Mouse (Mus musculus): ENCODE measurements around the gene Ankfn1. TPM values are rescaled to one million over a fixed set of nuclear protein-coding genes. Genes with fewer than 3 reads are reported as not detected.

The Ankfn1 gene
- polyA plus RNA-seq, 1 experiment from 2014 or later: 6.5 TPM

- no peaks in the 10 kb centered on the region for H3K36me3 ChIP-seq (replicated peaks)
- no peak overlapping the region for H3K27ac ChIP-seq
- H3K4me3 ChIP-seq: no peak overlapping the region
- H3K27me3 ChIP-seq (replicated peaks): no peaks in the 10 kb centered on the region
- no peak overlapping the region for H3K4me2 ChIP-seq
- ATAC-seq (replicated peaks): no peak
- H3K9me3 ChIP-seq: no peaks in the 10 kb centered on the region
- no peak overlapping the region for H3K9ac ChIP-seq
- 87% methylated on average over 6 of the region's 6 CpGs for WGBS
- peaks cover 5% of the 10 kb centered on the region; the same call in 1 of the 2 replicates for H3K4me1 ChIP-seq
These were observed 328.5 kb downstream of the Ankfn1 start for GRCm38 (mm10) chr11:89448986-89449385.

DNA sequence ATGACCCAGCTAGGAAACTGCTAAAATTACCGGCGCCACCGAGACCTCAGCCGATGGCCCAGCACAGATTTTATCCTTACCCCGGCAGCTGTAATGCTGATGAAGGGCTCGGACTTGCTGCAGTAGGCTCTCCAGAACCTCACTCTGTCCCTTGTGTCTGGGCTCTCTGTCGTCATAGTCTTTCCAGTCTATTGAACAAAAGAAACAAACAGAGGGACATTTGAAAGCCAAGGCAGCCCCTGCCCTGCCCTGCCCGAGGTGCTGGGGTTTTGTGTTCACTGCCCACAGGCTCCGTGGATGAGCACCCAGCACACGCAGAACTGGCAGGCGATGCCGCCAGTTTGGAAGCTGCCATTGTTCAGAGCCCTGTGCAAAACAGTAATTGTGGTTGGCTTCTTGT, 330.0 kb downstream of the Ankfn1 start:
- Histone ChIP-seq H3K4me2 (no peak overlapping the region), H3K9me3 (no peaks in the 10 kb centered on the region), H3K4me1 (peaks cover under 1% of the 10 kb centered on the region; the same call in 1 of the 2 replicates), H3K36me3 (replicated peaks) (no peaks in the 10 kb centered on the region), H3K4me3 (no peak overlapping the region), H3K27me3 (replicated peaks) (no peaks in the 10 kb centered on the region), H3K27ac (no peak overlapping the region), H3K9ac (no peak overlapping the region)
- 58% methylated on average over 12 of the region's 12 CpGs for WGBS
- no peak for ATAC-seq (replicated peaks)

DNA sequence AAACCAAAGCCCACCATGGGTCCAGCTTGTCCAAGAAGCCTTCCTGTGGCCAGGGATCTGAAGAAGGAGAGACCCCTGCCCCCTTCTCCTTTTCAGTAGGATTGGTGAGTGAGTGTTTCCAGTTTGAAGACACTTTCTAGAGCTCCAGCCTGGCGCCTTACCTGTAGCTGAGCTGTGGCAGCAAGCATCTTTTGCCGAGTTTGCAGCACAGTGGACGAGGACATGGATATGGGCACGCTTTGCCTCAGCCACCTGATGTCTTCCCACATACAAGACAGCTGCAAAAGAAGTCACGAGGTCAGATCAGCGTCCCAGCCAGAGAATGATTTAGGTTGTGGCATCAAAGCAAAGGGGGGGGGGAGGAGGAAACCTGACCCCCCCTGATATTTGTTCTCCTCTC, 336.9 kb downstream of the Ankfn1 start:
- WGBS: 82% methylated on average over 6 of the region's 6 CpGs
- H3K4me1 ChIP-seq: no peaks in the 10 kb centered on the region
- no peak overlapping the region for H3K9ac ChIP-seq
- no peak overlapping the region for H3K27ac ChIP-seq
- no peaks in the 10 kb centered on the region for H3K27me3 ChIP-seq (replicated peaks)
- no peaks in the 10 kb centered on the region for H3K36me3 ChIP-seq (replicated peaks)
- no peak for ATAC-seq (replicated peaks)
- no peaks in the 10 kb centered on the region for H3K9me3 ChIP-seq
- no peak overlapping the region for H3K4me2 ChIP-seq
- no peak overlapping the region for H3K4me3 ChIP-seq

DNA sequence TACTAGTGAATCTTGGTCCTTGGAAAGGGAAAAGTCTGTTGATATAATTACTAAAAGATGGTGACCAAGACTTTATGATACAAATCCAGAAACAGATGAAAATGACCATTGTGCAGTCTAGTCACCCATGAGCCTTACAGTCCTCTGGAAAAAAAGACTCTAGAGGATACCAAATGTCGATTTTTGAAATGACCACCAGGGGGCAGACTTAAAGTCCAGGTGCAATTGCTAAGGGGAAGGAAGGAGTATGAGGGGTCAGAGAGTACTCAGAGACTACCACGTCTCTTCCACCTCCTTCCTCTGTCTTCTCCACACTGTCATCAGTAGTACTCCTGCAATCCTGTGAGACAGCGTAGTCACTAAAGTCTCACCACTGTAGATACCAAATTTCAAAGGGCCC, 353.1 kb downstream of the Ankfn1 start:
- no peak overlapping the region for H3K4me2 ChIP-seq
- WGBS: 54% methylated on average over 3 of the region's 3 CpGs
- ATAC-seq (replicated peaks): no peak

DNA sequence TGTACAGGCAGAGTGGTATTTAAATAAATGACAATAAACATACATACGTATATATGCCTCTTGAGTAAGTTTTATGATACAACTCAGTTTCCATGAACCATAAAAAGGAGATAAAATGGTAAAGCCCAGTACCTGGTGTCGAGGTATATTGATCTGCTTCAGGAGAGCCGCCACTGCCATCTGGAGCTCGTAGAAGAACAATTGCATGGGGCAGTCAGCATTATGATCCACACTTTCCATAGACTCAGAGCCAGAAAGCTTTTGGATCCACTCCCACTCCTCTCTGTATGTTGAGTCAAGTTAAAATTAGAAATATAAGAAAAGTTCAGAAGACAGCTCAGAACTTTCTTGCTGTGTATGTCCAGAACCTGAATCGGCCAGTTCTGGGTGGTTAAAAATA, 354.8 kb downstream of the Ankfn1 start:
- Histone ChIP-seq H3K4me2 (no peak overlapping the region), H3K36me3 (replicated peaks) (no peaks in the 10 kb centered on the region), H3K4me3 (no peak overlapping the region), H3K9me3 (no peaks in the 10 kb centered on the region), H3K9ac (no peak overlapping the region), H3K4me1 (no peaks in the 10 kb centered on the region), H3K27me3 (replicated peaks) (no peaks in the 10 kb centered on the region), H3K27ac (no peak overlapping the region)
- WGBS: 88% methylated on average over 5 of the region's 5 CpGs
- ATAC-seq (replicated peaks): no peak

More for the DNA sequence above, 353.1 kb downstream of the Ankfn1 start:
- H3K27me3 ChIP-seq (replicated peaks): no peaks in the 10 kb centered on the region
- H3K4me1 ChIP-seq: no peaks in the 10 kb centered on the region
- H3K27ac ChIP-seq: no peak overlapping the region
- no peaks in the 10 kb centered on the region for H3K36me3 ChIP-seq (replicated peaks)
- no peaks in the 10 kb centered on the region for H3K9me3 ChIP-seq
- H3K9ac ChIP-seq: no peak overlapping the region
- no peak overlapping the region for H3K4me3 ChIP-seq

DNA sequence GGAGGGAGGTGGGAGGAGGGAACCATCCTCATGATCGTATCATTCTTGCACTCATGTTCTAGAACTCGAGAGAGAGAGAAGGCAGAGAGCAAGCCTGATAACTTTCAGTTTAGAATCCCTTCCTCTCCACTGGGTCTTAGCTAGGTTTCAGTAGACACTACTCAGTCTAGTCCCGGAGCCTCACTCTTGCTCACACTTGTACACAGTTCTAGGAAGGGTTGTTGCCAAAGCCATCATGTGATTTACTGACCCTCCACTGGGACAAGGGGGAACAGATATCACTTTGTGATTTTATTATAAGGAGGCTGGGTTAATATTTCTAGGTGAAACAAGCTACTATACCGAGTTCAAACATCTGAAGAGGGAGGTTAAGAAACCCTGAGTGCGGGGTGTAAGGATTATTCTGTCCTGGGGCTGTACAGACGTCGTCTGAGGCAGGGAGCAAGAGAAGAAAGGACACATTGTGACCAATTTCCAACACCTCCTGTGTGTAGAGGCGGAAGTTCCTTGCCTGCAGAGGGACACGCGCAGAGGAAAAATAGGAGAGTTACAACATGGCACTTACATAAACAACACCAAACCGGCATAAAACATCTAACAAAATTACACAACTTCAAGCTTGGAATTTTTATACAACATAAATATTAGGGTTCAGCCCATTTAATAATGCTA, 356.6 kb downstream of the Ankfn1 start:
- 76% methylated on average over 11 of the region's 11 CpGs for WGBS
- H3K27ac ChIP-seq: no peak overlapping the region
- H3K4me2 ChIP-seq: no peak overlapping the region
- no peak for ATAC-seq (replicated peaks)
- H3K9ac ChIP-seq: no peak overlapping the region
- H3K4me1 ChIP-seq: no peaks in the 10 kb centered on the region
- H3K36me3 ChIP-seq (replicated peaks): no peaks in the 10 kb centered on the region
- H3K4me3 ChIP-seq: no peak overlapping the region
- no peaks in the 10 kb centered on the region for H3K9me3 ChIP-seq
- H3K27me3 ChIP-seq (replicated peaks): no peaks in the 10 kb centered on the region

GRCm38 (mm10) chr11:89419863-89420262, 357.6 kb downstream of the Ankfn1 start:
- H3K27me3 ChIP-seq (replicated peaks): no peaks in the 10 kb centered on the region
- no peaks in the 10 kb centered on the region for H3K9me3 ChIP-seq
- H3K36me3 ChIP-seq (replicated peaks): no peaks in the 10 kb centered on the region
- H3K9ac ChIP-seq: no peak overlapping the region
- ATAC-seq (replicated peaks): no peak
- no peak overlapping the region for H3K4me3 ChIP-seq
- H3K4me2 ChIP-seq: no peak overlapping the region
- 85% methylated on average over 2 of the region's 2 CpGs for WGBS
- H3K4me1 ChIP-seq: no peaks in the 10 kb centered on the region
- H3K27ac ChIP-seq: no peak overlapping the region

GRCm38 (mm10) chr11:89418644-89419043, 358.8 kb downstream of the Ankfn1 start:
- Histone ChIP-seq H3K9ac (no peak overlapping the region), H3K27me3 (replicated peaks) (no peaks in the 10 kb centered on the region), H3K36me3 (replicated peaks) (no peaks in the 10 kb centered on the region), H3K9me3 (no peaks in the 10 kb centered on the region), H3K27ac (no peak overlapping the region), H3K4me1 (no peaks in the 10 kb centered on the region), H3K4me3 (no peak overlapping the region), H3K4me2 (no peak overlapping the region)
- WGBS: 80% methylated on average over 12 of the region's 12 CpGs
- no peak for ATAC-seq (replicated peaks)

- no peak overlapping the region for H3K27ac ChIP-seq
- H3K4me2 ChIP-seq: no peak overlapping the region
- H3K4me3 ChIP-seq: no peak overlapping the region
- no peaks in the 10 kb centered on the region for H3K27me3 ChIP-seq (replicated peaks)
- no peaks in the 10 kb centered on the region for H3K9me3 ChIP-seq
- H3K9ac ChIP-seq: no peak overlapping the region
- ATAC-seq (replicated peaks): no peak
- WGBS: 66% methylated on average over 6 of the region's 6 CpGs
- no peaks in the 10 kb centered on the region for H3K4me1 ChIP-seq
- no peaks in the 10 kb centered on the region for H3K36me3 ChIP-seq (replicated peaks)
These were observed 360.7 kb downstream of the Ankfn1 start for GRCm38 (mm10) chr11:89416769-89417168.

GRCm38 (mm10) chr11:89408774-89409173, 368.7 kb downstream of the Ankfn1 start:
- H3K4me3 ChIP-seq: no peak overlapping the region
- no peak overlapping the region for H3K9ac ChIP-seq
- no peaks in the 10 kb centered on the region for H3K27me3 ChIP-seq (replicated peaks)
- no peaks in the 10 kb centered on the region for H3K9me3 ChIP-seq
- WGBS: 96% methylated on average over 6 of the region's 6 CpGs
- no peak for ATAC-seq (replicated peaks)
- H3K27ac ChIP-seq: no peak overlapping the region
- H3K36me3 ChIP-seq (replicated peaks): no peaks in the 10 kb centered on the region
- no peak overlapping the region for H3K4me2 ChIP-seq
- H3K4me1 ChIP-seq: no peaks in the 10 kb centered on the region

GRCm38 (mm10) chr11:89404489-89404888, 373.0 kb downstream of the Ankfn1 start:
- Histone ChIP-seq H3K4me1 (no peaks in the 10 kb centered on the region), H3K9ac (no peak overlapping the region), H3K27ac (no peak overlapping the region), H3K27me3 (replicated peaks) (no peaks in the 10 kb centered on the region), H3K4me2 (no peak overlapping the region), H3K9me3 (no peaks in the 10 kb centered on the region), H3K36me3 (replicated peaks) (no peaks in the 10 kb centered on the region), H3K4me3 (no peak overlapping the region)
- 90% methylated on average over 1 of the region's 1 CpGs for WGBS
- ATAC-seq (replicated peaks): no peak

- ATAC-seq (replicated peaks): no peak
- no peaks in the 10 kb centered on the region for H3K36me3 ChIP-seq (replicated peaks)
- WGBS: 91% methylated on average over 14 of the region's 14 CpGs
- H3K4me3 ChIP-seq: no peak overlapping the region
- no peaks in the 10 kb centered on the region for H3K4me1 ChIP-seq
- H3K27me3 ChIP-seq (replicated peaks): no peaks in the 10 kb centered on the region
- H3K9me3 ChIP-seq: no peaks in the 10 kb centered on the region
- no peak overlapping the region for H3K9ac ChIP-seq
- no peak overlapping the region for H3K27ac ChIP-seq
- H3K4me2 ChIP-seq: no peak overlapping the region
These were observed 374.0 kb downstream of the Ankfn1 start for GRCm38 (mm10) chr11:89403436-89403835.

- Histone ChIP-seq H3K27me3 (replicated peaks) (no peaks in the 10 kb centered on the region), H3K36me3 (replicated peaks) (no peaks in the 10 kb centered on the region), H3K4me3 (no peak overlapping the region), H3K4me2 (no peak overlapping the region), H3K9me3 (no peaks in the 10 kb centered on the region), H3K9ac (no peak overlapping the region), H3K4me1 (no peaks in the 10 kb centered on the region), H3K27ac (no peak overlapping the region)
- WGBS: 84% methylated on average over 2 of the region's 2 CpGs
- no peak for ATAC-seq (replicated peaks)
These were observed 388.6 kb downstream of the Ankfn1 start for GRCm38 (mm10) chr11:89388851-89389250.
